Mouse (Mus musculus): ENCODE results near the gene Vmn1r199. TPM values are rescaled to one million over a fixed set of nuclear protein-coding genes. Genes with fewer than 3 reads are reported as not detected.

Gene Vmn1r199
- total RNA-seq (2012; rRNA removed) (not detected in 2 replicates), polyA plus RNA-seq (2012; ENCODE audit: insufficient read depth in 1 of 2, insufficient read length in 2 of 2, low read depth in 1 of 2, low replicate concordance in 2 of 2, missing spikeins in 1 of 2) (not detected)

DNA sequence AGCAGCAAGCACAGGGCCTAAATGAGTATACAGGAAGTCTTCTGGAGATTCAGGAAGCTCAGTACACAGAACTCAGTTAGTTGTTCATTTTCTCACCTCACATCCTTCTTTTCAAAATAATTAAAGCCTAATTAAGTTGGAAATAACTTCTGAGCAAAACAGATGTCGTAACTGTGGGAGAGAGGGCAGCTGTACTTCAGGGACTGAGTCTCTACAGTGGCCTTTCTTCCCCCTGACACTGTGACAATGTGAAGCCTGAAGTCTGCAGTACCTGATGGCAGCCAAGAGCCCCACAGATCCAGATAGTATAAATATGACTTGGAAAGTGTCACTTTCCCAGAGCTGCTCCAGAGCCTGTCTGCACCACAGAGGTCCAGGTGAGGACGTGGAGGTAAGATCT is at the start of gene Vmn1r199:
Vmn1r199 (plus strand) TSS at position 301 of the 400 bp plus-strand sequence.
- Histone ChIP-seq H3K79me2 (ENCODE audit: control insufficient read depth, insufficient read depth, low read length, poor library complexity) (no peaks in the 10 kb centered on the region), H3K4me3 (ENCODE audit: control insufficient read depth in 1 of 2, insufficient read depth in 1 of 2, low read depth in 2 of 2, low read length in 2 of 2) (no peak within 1 kb of the TSS), H3K9me3 (replicated peaks; ENCODE audit: insufficient read depth, low read length) (no peaks in the 10 kb centered on the region), H3K27ac (ENCODE audit: control insufficient read depth, low read depth, low read length) (no peak within 1 kb of the TSS), H3K27me3 (ENCODE audit: control insufficient read depth in 1 of 2, insufficient read depth in 2 of 2, low read length in 2 of 2) (no peaks in the 10 kb centered on the region), H3K36me3 (ENCODE audit: control insufficient read depth in 1 of 2, insufficient read depth in 2 of 2, low read length in 2 of 2) (no peaks in the 10 kb centered on the region), H3K4me1 (ENCODE audit: control insufficient read depth in 1 of 2, insufficient read depth in 2 of 2, low read length in 2 of 2) (no peaks in the 10 kb centered on the region), H3K9ac (ENCODE audit: control insufficient read depth, low read depth, low read length, poor library complexity, severe bottlenecking) (no peak within 1 kb of the TSS)
- no peak for TF ChIP-seq TAL1 (IDR thresholded peaks at IDR 0.05; ENCODE audit: low read length)
- no peak for TF ChIP-seq MXI1 (IDR thresholded peaks at IDR 0.05; ENCODE audit: low read depth, low read length)
- TF ChIP-seq MYB (IDR thresholded peaks at IDR 0.05; ENCODE audit: low read depth, low read length) = no peak
- TF ChIP-seq JUND (IDR thresholded peaks at IDR 0.05; ENCODE audit: low read depth, low read length) = no peak
- no peak for TF ChIP-seq GABPA (IDR thresholded peaks at IDR 0.05; ENCODE audit: low read depth, low read length)
- TF ChIP-seq UBTF (IDR thresholded peaks at IDR 0.05; ENCODE audit: borderline replicate concordance, insufficient read depth, low read depth, low read length) = no peak
- no peak for TF ChIP-seq POLR2A (IDR thresholded peaks at IDR 0.05; ENCODE audit: control insufficient read depth in 1 of 2, insufficient read depth in 1 of 2, low read depth in 1 of 2, low read length in 2 of 2, poor library complexity in 1 of 2)
- no peak for TF ChIP-seq POLR2AphosphoS2 (IDR thresholded peaks at IDR 0.05; ENCODE audit: low read length)
- no peak for TF ChIP-seq GATA1 (IDR thresholded peaks at IDR 0.05; ENCODE audit: low read depth, low read length)
- TF ChIP-seq BHLHE40 (IDR thresholded peaks at IDR 0.05; ENCODE audit: borderline replicate concordance, low read depth, low read length) = no peak
- TF ChIP-seq ELF1 (IDR thresholded peaks at IDR 0.05; ENCODE audit: low read depth, low read length) = no peak
- no peak for TF ChIP-seq CTCF (IDR thresholded peaks at IDR 0.05 in 2 of 3, conservative IDR thresholded peaks at IDR 0.05 in 1 of 3; ENCODE audit: control insufficient read depth in 1 of 3, insufficient read depth in 1 of 3, low read depth in 2 of 3, low read length in 3 of 3, poor library complexity in 1 of 3, severe bottlenecking in 1 of 3)
- no peak for TF ChIP-seq USF1 (IDR thresholded peaks at IDR 0.05; ENCODE audit: low read depth, low read length)
- TF ChIP-seq NRF1 (IDR thresholded peaks at IDR 0.05; ENCODE audit: insufficient read depth, low read depth, low read length, poor library complexity, severe bottlenecking) = no peak
- DNase-seq (ENCODE audit: low read depth, low spot score) = no peak

DNA sequence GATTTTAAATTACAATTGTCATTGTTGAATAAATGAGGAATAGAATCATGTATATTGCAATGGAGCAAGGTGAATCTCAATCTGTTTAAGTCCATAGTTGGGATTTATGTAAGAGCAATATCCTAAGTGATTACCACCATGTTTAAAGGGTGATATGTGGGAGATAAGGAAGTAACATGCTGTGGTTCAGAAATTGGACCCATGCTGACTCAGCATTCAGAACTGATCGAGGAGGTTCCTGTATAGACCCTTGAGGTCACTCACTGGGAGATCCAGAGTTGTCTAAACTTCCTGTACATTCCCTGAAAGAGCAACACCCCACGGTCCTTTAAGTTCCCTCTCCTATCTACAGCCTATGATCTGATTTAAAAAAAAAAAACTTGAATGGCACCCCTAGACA is 46.3 kb upstream of the Vmn1r199 start:
- Histone ChIP-seq H3K36me3 (ENCODE audit: control insufficient read depth in 1 of 2, insufficient read depth in 2 of 2, low read length in 2 of 2) (no peaks in the 10 kb centered on the region), H3K4me3 (ENCODE audit: control insufficient read depth in 1 of 2, insufficient read depth in 1 of 2, low read depth in 2 of 2, low read length in 2 of 2) (no peak overlapping the region), H3K27ac (ENCODE audit: control insufficient read depth, low read depth, low read length) (no peak overlapping the region), H3K9ac (ENCODE audit: control insufficient read depth, low read depth, low read length, poor library complexity, severe bottlenecking) (no peak overlapping the region), H3K4me1 (ENCODE audit: control insufficient read depth in 1 of 2, insufficient read depth in 2 of 2, low read length in 2 of 2) (no peaks in the 10 kb centered on the region), H3K79me2 (ENCODE audit: control insufficient read depth, insufficient read depth, low read length, poor library complexity) (no peaks in the 10 kb centered on the region), H3K27me3 (ENCODE audit: control insufficient read depth in 1 of 2, insufficient read depth in 2 of 2, low read length in 2 of 2) (no peaks in the 10 kb centered on the region), H3K9me3 (replicated peaks; ENCODE audit: insufficient read depth, low read length) (no peaks in the 10 kb centered on the region)
- no peak for DNase-seq (ENCODE audit: low read depth, low spot score)
- no peak for TF ChIP-seq GABPA (IDR thresholded peaks at IDR 0.05; ENCODE audit: low read depth, low read length)
- TF ChIP-seq JUND (IDR thresholded peaks at IDR 0.05; ENCODE audit: low read depth, low read length) = no peak
- no peak for TF ChIP-seq ZKSCAN1 (IDR thresholded peaks at IDR 0.05; ENCODE audit: low read depth, low read length)
- TF ChIP-seq USF2 (IDR thresholded peaks at IDR 0.05; ENCODE audit: borderline replicate concordance in 1 of 2, insufficient read depth in 1 of 2, low read depth in 1 of 2, low read length in 2 of 2) = no peak
- no peak for TF ChIP-seq ZC3H11A (IDR thresholded peaks at IDR 0.05; ENCODE audit: low read depth, low read length)
- TF ChIP-seq CHD1 (IDR thresholded peaks at IDR 0.05; ENCODE audit: low read depth, low read length) = no peak
- TF ChIP-seq MEF2A (IDR thresholded peaks at IDR 0.05; ENCODE audit: extremely low read depth, insufficient replicate concordance, low read depth, low read length, poor library complexity, severe bottlenecking) = no peak
- no peak for TF ChIP-seq TAL1 (IDR thresholded peaks at IDR 0.05; ENCODE audit: low read length)

Data from MEL (cell line).